Mouse (Mus musculus) C3H10T1/2 (cell line): ENCODE results near the gene Galnt13. TPM values are rescaled to one million over a fixed set of nuclear protein-coding genes. Genes with fewer than 3 reads are reported as not detected.

Experiments used
- polyA plus RNA-seq, 2 experiments: library from polyadenylated mRNA; unstranded; fragments of >200 nt; fragmentation: generic; extraction: Trizol; gene quantifications; one replicate each; pipeline ENCODE4 v1.2.1; 2012; ENCODE audit warnings: missing spikeins in 2 of 2

Gene Galnt13
- not detected for polyA plus RNA-seq

GRCm38 (mm10) chr2:54435937-54436735, at the start of gene Galnt13:
Gene Galnt13 (plus strand): TSS chr2:54436317.

